Mouse (Mus musculus) heart, postnatal 0 days (tissue): ENCODE measurements at regions not wholly inside any gene's neighbourhood (a gene's known extent, or its start where the extent isn't known, plus 50 kb on each side); places are given as distances from the start of the nearest gene placed in this dataset.

Source experiments
- CTCF ChIP-seq: IDR thresholded peaks from 2 replicates; pipeline ENCODE4 v1.5.1; 2016; ENCODE audit warnings: antibody characterized with exemption, control low read depth, low read depth
- EP300 ChIP-seq: IDR thresholded peaks from 2 replicates; pipeline ENCODE4 v1.6.1; 2016; ENCODE audit warnings: antibody characterized with exemption, low read depth

GRCm38 (mm10) chr10:14234896-14235604 is 269.2 kb downstream of the Hivep2 start:
- TF ChIP-seq CTCF (no peak), EP300 (no peak)
